Mouse (Mus musculus) testis, adult 2 months (tissue): ENCODE measurements around the gene Mmp2.

Source experiments
- CTCF ChIP-seq: fragments of 200-500 bp; IDR thresholded peaks from 2 replicates; pipeline ENCODE4 v1.5.1; 2012; ENCODE audit warnings: low read depth, mild to moderate bottlenecking, inconsistent platforms, low read length, moderate library complexity; ENCODE audit not compliant: control insufficient read depth, insufficient read depth, insufficient replicate concordance
- POLR2A ChIP-seq: fragments of 200-500 bp; IDR thresholded peaks from 2 replicates; pipeline ENCODE4 v1.6.1; 2012; ENCODE audit warnings: low read depth, mild to moderate bottlenecking, inconsistent platforms, low read length, moderate library complexity; ENCODE audit not compliant: control insufficient read depth

- no peak for TF ChIP-seq CTCF
- TF ChIP-seq POLR2A: no peak
Observed at GRCm38 (mm10) chr8:92835901-92836300, 8.8 kb downstream of the Mmp2 start.
